Mouse (Mus musculus) monocyte, adult 2 months (primary cell): Measurements from ENCODE around the gene Hoxd11.

Source experiments
- DNase-seq, 2 experiments: peaks; one replicate each; pipeline ENCODE4 v3.0.0; 2022; ENCODE audit warnings: low spot score in 2 of 2, low read depth in 1 of 2

Gene Hoxd11

GRCm38 (mm10) chr2:74663291-74663925 lies 15.9 kb upstream of the Hoxd11 start:
- DNase-seq, result no peak

- DNase-seq, result no peak
Observed at GRCm38 (mm10) chr2:74666411-74666810, 12.9 kb upstream of the Hoxd11 start.

GRCm38 (mm10) chr2:74667191-74667841 lies 12.0 kb upstream of the Hoxd11 start:
- no peak for DNase-seq

- no peak for DNase-seq
Observed at GRCm38 (mm10) chr2:74667842-74668357, 11.5 kb upstream of the Hoxd11 start, which contains the start of gene Hoxd13. TSS of gene Hoxd13 (plus strand) at chr2:74668310.

GRCm38 (mm10) chr2:74668370-74669229 lies 10.8 kb upstream of the Hoxd11 start:
- no peak for DNase-seq

GRCm38 (mm10) chr2:74669230-74669578 lies 10.2 kb upstream of the Hoxd11 start:
- DNase-seq, result no peak

- no peak for DNase-seq
Observed at GRCm38 (mm10) chr2:74669650-74670235, 9.6 kb upstream of the Hoxd11 start.

GRCm38 (mm10) chr2:74670632-74671188 lies 8.6 kb upstream of the Hoxd11 start:
- no peak for DNase-seq

GRCm38 (mm10) chr2:74671847-74672246 lies 7.5 kb upstream of the Hoxd11 start:
- no peak for DNase-seq

GRCm38 (mm10) chr2:74672481-74673362 lies 6.6 kb upstream of the Hoxd11 start:
- DNase-seq, result no peak

- DNase-seq, result no peak
Observed at GRCm38 (mm10) chr2:74673835-74674425, 5.4 kb upstream of the Hoxd11 start.

- no peak for DNase-seq
Observed at GRCm38 (mm10) chr2:74674881-74675665, 4.3 kb upstream of the Hoxd11 start, which contains the start of gene Hoxd12. TSS of gene Hoxd12 (plus strand) at chr2:74675013.

GRCm38 (mm10) chr2:74675666-74676282 lies 3.6 kb upstream of the Hoxd11 start:
- no peak for DNase-seq

GRCm38 (mm10) chr2:74676376-74677052 lies 2.8 kb upstream of the Hoxd11 start:
- DNase-seq, result no peak

- no peak for DNase-seq
Observed at GRCm38 (mm10) chr2:74677106-74677505, 2.3 kb upstream of the Hoxd11 start.

GRCm38 (mm10) chr2:74679596-74679971 lies 227 bp downstream of the Hoxd11 start:
- no peak for DNase-seq

GRCm38 (mm10) chr2:74679980-74680379 lies 623 bp downstream of the Hoxd11 start:
- DNase-seq, result no peak
